ENCODE assay signal across 1 mouse cellular context in the genomic region with DNA sequence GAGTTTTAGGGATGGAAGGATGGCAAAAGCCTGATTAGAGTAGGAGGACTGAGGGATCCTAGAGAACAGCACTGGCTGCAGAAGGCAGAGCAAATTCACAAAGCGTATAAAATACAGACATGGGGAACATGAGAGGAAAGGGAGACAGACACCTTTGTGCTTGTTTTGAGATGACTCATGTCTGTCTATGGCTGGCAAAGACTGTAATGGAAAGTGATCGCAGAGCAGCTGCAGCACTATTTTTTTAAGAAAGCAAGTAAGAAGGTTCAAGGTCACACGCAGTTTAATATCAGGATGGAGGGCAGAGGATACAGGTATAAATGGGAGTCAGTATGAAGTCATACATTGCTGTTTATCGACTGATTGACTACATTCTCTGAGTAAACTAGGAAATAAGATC.
TF ChIP-seq lines count a peak whose summit lies in the region.

No protein-coding gene starts in this region.

TF ChIP-seq in CH12.LX, 34 proteins besides CTCF, POLR2A, EP300 and RAD21 (continued from another document):
- TF ChIP-seq CHD2 (IDR thresholded peaks at IDR 0.05; ENCODE audit: low read length) (no peak), ZKSCAN1 (IDR thresholded peaks at IDR 0.05; ENCODE audit: borderline replicate concordance, low read depth, low read length) (no peak), ZC3H11A (IDR thresholded peaks at IDR 0.05; ENCODE audit: low read depth, low read length) (no peak)
